Mouse (Mus musculus): Measurements from ENCODE around the gene Pparg. TPM values are rescaled to one million over a fixed set of nuclear protein-coding genes. Genes with fewer than 3 reads are reported as not detected.

The Pparg gene
- 1 to 10 TPM; 2.6 to 6.8 TPM for polyA plus RNA-seq (2017; shearing (Covaris generic))

GRCm38 (mm10) chr6:115360776-115361605 lies at the start of gene Pparg:
TSS of gene Pparg (plus strand) at chr6:115360951.

Other genes with a start within 250 kb of the Pparg start
- gene Syn2, start 226.0 kb upstream of the Pparg start, polyA plus RNA-seq (2017; shearing (Covaris generic)) = under 1 TPM in 1 of 2 experiments, not detected in 1; 0.11 TPM
- gene Gm17482, start 133.6 kb upstream of the Pparg start, polyA plus RNA-seq (2017; shearing (Covaris generic)) = not detected
- gene Timp4, start 108.7 kb upstream of the Pparg start, polyA plus RNA-seq (2017; shearing (Covaris generic)) = under 1 TPM in 1 of 2 experiments, not detected in 1; 0.47 TPM
- gene Tsen2, start 183.7 kb downstream of the Pparg start, polyA plus RNA-seq (2017; shearing (Covaris generic)) = 10 to 100 TPM in 1 of 2 experiments, 1 to 10 TPM in 1; 5.8 to 14.1 TPM
- gene Mkrn2os, start 231.6 kb downstream of the Pparg start, polyA plus RNA-seq (2017; shearing (Covaris generic)) = under 1 TPM; 0.09 to 0.33 TPM
- 10 to 100 TPM; 29.1 to 37.1 TPM for gene Mkrn2, start 241.0 kb downstream of the Pparg start, polyA plus RNA-seq (2017; shearing (Covaris generic))